Mouse (Mus musculus): ENCODE results near the gene Cfap126.
"Not testable (repeated sequence)": the region's sequence is repeated elsewhere in the genome, so short reads cannot be mapped to it uniquely, and the experiment has no call there.

Cfap126 gene

GRCm38 (mm10) chr1:171113873-171114299, at the start of gene Cfap126:
TSS of gene Cfap126 (plus strand) at chr1:171113918.
- DNase-seq (ENCODE audit: low read depth, low spot score) = peak; percentile 83

- DNase-seq (ENCODE audit: low read depth, low spot score) = peak; percentile 95
Measured at GRCm38 (mm10) chr1:171064491-171065242, 49.1 kb upstream of the Cfap126 start, which contains the start of gene Fcgr3. TSS of gene Fcgr3 (minus strand) at chr1:171064935.

GRCm38 (mm10) chr1:171065243-171065587, 48.5 kb upstream of the Cfap126 start:
- not testable (repeated sequence) for DNase-seq (ENCODE audit: low read depth, low spot score)

GRCm38 (mm10) chr1:171065768-171066167, 48.0 kb upstream of the Cfap126 start:
- not testable (repeated sequence) for DNase-seq (ENCODE audit: low read depth, low spot score)

- DNase-seq (ENCODE audit: low read depth, low spot score) = not testable (repeated sequence)
Measured at GRCm38 (mm10) chr1:171066583-171066982, 47.1 kb upstream of the Cfap126 start.

GRCm38 (mm10) chr1:171067928-171068327, 45.8 kb upstream of the Cfap126 start:
- DNase-seq (ENCODE audit: low read depth, low spot score) = not testable (repeated sequence)

- DNase-seq (ENCODE audit: low read depth, low spot score) = not testable (repeated sequence)
Measured at GRCm38 (mm10) chr1:171069508-171069907, 44.2 kb upstream of the Cfap126 start.

- DNase-seq (ENCODE audit: low read depth, low spot score) = not testable (repeated sequence)
Measured at GRCm38 (mm10) chr1:171070879-171071278, 42.8 kb upstream of the Cfap126 start.

GRCm38 (mm10) chr1:171071726-171072125, 42.0 kb upstream of the Cfap126 start:
- not testable (repeated sequence) for DNase-seq (ENCODE audit: low read depth, low spot score)

GRCm38 (mm10) chr1:171072217-171072616, 41.5 kb upstream of the Cfap126 start:
- DNase-seq (ENCODE audit: low read depth, low spot score) = not testable (repeated sequence)

- DNase-seq (ENCODE audit: low read depth, low spot score) = peak; percentile 94
Measured at GRCm38 (mm10) chr1:171074283-171074682, 39.4 kb upstream of the Cfap126 start.

GRCm38 (mm10) chr1:171076176-171076575, 37.5 kb upstream of the Cfap126 start:
- DNase-seq (ENCODE audit: low read depth, low spot score) = not testable (repeated sequence)

- not testable (repeated sequence) for DNase-seq (ENCODE audit: low read depth, low spot score)
Measured at GRCm38 (mm10) chr1:171077192-171077591, 36.5 kb upstream of the Cfap126 start.

- not testable (repeated sequence) for DNase-seq (ENCODE audit: low read depth, low spot score)
Measured at GRCm38 (mm10) chr1:171077955-171078354, 35.8 kb upstream of the Cfap126 start.

GRCm38 (mm10) chr1:171078419-171078818, 35.3 kb upstream of the Cfap126 start:
- DNase-seq (ENCODE audit: low read depth, low spot score) = not testable (repeated sequence)

GRCm38 (mm10) chr1:171079345-171079744, 34.4 kb upstream of the Cfap126 start:
- DNase-seq (ENCODE audit: low read depth, low spot score) = not testable (repeated sequence)

GRCm38 (mm10) chr1:171079825-171080224, 33.9 kb upstream of the Cfap126 start:
- DNase-seq (ENCODE audit: low read depth, low spot score) = not testable (repeated sequence)

GRCm38 (mm10) chr1:171081512-171082231, 32.0 kb upstream of the Cfap126 start:
- DNase-seq (ENCODE audit: low read depth, low spot score) = not testable (repeated sequence)

GRCm38 (mm10) chr1:171085718-171086117, 28.0 kb upstream of the Cfap126 start:
- no peak for DNase-seq (ENCODE audit: low read depth, low spot score)

GRCm38 (mm10) chr1:171088237-171088869, 25.4 kb upstream of the Cfap126 start:
- peak; percentile 73 for DNase-seq (ENCODE audit: low read depth, low spot score)

GRCm38 (mm10) chr1:171089891-171090290, 23.8 kb upstream of the Cfap126 start:
- peak; percentile 94 for DNase-seq (ENCODE audit: low read depth, low spot score)

- no peak for DNase-seq (ENCODE audit: low read depth, low spot score)
Measured at GRCm38 (mm10) chr1:171090761-171091160, 23.0 kb upstream of the Cfap126 start.

Data from ES-CJ7 (cell line).